Mouse (Mus musculus): ENCODE measurements around the gene Tcf7. TPM values are rescaled to one million over a fixed set of nuclear protein-coding genes. Genes with fewer than 3 reads are reported as not detected.

Gene Tcf7
- 158 TPM for polyA plus RNA-seq (2015; fragmentation: Illumina TruSeq; extraction: RNeasy Lipid Tissue Mini Kit (QIAGEN cat#74804); ENCODE audit: insufficient read depth, low replicate concordance)

GRCm38 (mm10) chr11:52282774-52283595 lies at the start of gene Tcf7:
TSS of gene Tcf7 (minus strand) at chr11:52283014.

GRCm38 (mm10) chr11:52231606-52232541 lies 50.9 kb downstream of the Tcf7 start, which contains the start of gene Skp1a:
TSS of gene Skp1a (plus strand) at chr11:52231995.

DNA sequence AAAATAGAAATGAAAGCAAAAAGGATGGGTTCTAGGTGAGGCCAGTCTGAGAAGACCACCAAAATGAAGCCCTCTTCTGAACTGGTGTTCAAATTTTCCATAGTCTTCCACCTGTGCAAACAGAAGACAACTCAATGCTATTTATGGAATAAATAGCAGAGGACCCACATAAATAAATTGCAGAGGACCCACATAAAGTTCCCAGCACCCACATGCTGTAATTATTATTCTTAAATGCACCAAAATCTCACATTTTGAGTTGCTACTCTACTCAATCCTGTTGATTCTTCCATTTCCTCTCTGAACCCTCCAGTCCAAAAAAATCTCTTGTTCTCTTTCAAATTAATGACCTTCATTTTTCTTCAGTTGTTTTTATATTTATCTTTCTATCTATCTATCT lies 68.9 kb downstream of the Tcf7 start, which contains the start of gene Olfr1371:
TSS of gene Olfr1371 (minus strand) at position 101 of the 400 bp plus-strand sequence.

Other genes with a start within 250 kb of the Tcf7 start
- gene Ppp2ca, start 184.3 kb downstream of the Tcf7 start, polyA plus RNA-seq (2015; fragmentation: Illumina TruSeq; extraction: RNeasy Lipid Tissue Mini Kit (QIAGEN cat#74804); ENCODE audit: insufficient read depth, low replicate concordance): 78.8 TPM
- not detected for gene Olfr1373, start 137.5 kb downstream of the Tcf7 start, polyA plus RNA-seq (2015; fragmentation: Illumina TruSeq; extraction: RNeasy Lipid Tissue Mini Kit (QIAGEN cat#74804); ENCODE audit: insufficient read depth, low replicate concordance)
- not detected for gene Olfr1371, start 69.0 kb downstream of the Tcf7 start, polyA plus RNA-seq (2015; fragmentation: Illumina TruSeq; extraction: RNeasy Lipid Tissue Mini Kit (QIAGEN cat#74804); ENCODE audit: insufficient read depth, low replicate concordance)
- 243 TPM for gene Skp1a, start 51.0 kb downstream of the Tcf7 start, polyA plus RNA-seq (2015; fragmentation: Illumina TruSeq; extraction: RNeasy Lipid Tissue Mini Kit (QIAGEN cat#74804); ENCODE audit: insufficient read depth, low replicate concordance)
- 124 TPM for gene Vdac1, start 77.8 kb upstream of the Tcf7 start, polyA plus RNA-seq (2015; fragmentation: Illumina TruSeq; extraction: RNeasy Lipid Tissue Mini Kit (QIAGEN cat#74804); ENCODE audit: insufficient read depth, low replicate concordance)
- gene 9530068E07Rik, start 113.4 kb upstream of the Tcf7 start, polyA plus RNA-seq (2015; fragmentation: Illumina TruSeq; extraction: RNeasy Lipid Tissue Mini Kit (QIAGEN cat#74804); ENCODE audit: insufficient read depth, low replicate concordance): 97.2 TPM

Measured in spleen, adult 10 weeks (tissue).